Mouse (Mus musculus): ENCODE measurements around the gene Galr3. TPM values are rescaled to one million over a fixed set of nuclear protein-coding genes. Genes with fewer than 3 reads are reported as not detected.

Galr3 gene
- total RNA-seq, 2 experiments from 2014 or later, result 0.56 TPM; not detected in 1

DNA sequence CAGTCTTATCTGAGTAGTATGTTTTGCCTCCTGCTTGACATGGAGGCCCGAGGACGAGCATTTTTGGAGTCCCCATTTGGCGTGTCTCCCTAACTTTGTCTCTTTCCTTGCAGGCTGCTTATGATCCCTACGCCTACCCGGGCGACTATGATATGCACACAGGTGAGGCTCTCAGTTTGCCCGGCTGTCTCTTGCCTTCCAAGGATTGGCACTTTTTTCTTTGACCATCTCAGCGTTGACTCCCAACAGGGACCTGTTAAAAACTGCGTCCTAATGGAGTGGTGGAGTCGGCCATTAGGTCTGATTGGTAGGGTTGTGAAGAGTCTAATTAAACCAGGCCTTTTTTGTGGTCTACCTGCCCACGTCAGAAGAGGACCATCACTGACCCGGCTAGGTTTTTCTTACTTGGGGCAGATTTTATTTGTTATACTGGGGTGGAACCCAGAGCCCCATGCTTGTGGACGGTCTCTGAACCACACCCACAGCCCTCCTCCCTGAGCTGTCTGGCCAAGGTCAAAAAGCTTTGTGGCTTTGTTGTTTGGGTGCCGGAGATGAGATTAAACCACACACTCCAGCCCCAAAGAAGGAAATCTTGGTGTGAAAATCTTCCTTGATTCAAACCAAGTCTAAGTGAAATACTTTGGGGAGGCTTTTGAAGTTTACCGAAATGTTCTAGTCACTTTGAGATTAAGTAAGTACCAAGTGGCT, 34.1 kb downstream of the Galr3 start:
- no peak for ATAC-seq (replicated peaks; ENCODE audit: low FRiP score, low TSS enrichment, poor library complexity, severe bottlenecking)

DNA sequence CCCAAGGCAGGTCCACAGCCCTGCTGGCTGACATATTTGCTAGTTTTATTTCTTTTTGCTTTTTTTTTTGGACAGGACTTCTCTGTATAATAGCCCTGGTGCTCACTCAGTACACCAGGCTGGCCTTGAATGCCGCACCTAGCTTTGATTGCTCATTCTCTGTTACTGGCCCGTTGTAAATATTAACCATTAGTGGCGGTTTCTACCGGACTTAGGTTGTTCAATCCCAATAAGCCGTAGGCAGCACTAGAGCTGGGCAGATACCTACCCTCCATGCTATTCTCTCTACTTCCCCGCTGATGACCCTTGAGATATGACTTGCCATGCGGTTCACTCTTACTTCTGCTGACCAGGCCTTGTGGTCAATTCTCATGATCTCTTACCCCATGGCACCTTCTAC, 37.9 kb downstream of the Galr3 start:
- ATAC-seq (replicated peaks; ENCODE audit: low FRiP score, low TSS enrichment, poor library complexity, severe bottlenecking), result no peak

DNA sequence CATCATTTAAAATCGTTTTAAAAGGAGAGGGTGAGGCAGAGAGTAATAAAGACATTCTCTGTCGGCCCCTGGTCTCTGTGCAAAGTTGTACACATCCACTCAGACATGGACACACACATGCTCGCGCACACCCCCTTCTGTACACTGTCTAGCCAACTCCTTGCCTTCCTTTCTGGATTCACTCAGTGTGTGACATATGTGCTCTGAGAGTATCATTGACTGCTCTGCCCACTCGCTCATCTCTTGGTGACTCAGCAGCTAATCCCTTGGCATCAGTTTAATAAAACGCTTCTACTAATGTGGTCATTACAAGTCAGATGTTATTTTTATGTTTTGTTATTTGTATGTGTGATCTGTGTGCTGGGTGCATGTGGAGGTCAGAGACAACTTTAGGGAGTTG, 50.6 kb downstream of the Galr3 start:
- ATAC-seq (replicated peaks; ENCODE audit: low FRiP score, low TSS enrichment, poor library complexity, severe bottlenecking), result no peak

Other genes starting within 250 kb of the Galr3 start
- 0.42 TPM in 1 of 2 replicates, not detected in the other for gene Card10, start 238.8 kb upstream of the Galr3 start, total RNA-seq (2014; fragmentation: Nextera tagmentation)
- not detected in 2 replicates for gene Card10, start 238.8 kb upstream of the Galr3 start, total RNA-seq (2017)
- gene Cdc42ep1, start 199.3 kb upstream of the Galr3 start, total RNA-seq (2014; fragmentation: Nextera tagmentation), result 0.77 TPM in 1 of 2 replicates, not detected in the other
- not detected in 2 replicates for gene Cdc42ep1, start 199.3 kb upstream of the Galr3 start, total RNA-seq (2017)
- not detected in 2 replicates for gene Lgals2, start 186.4 kb upstream of the Galr3 start, total RNA-seq (2014; fragmentation: Nextera tagmentation)
- gene Lgals2, start 186.4 kb upstream of the Galr3 start, total RNA-seq (2017), result not detected in 2 replicates
- 30.0 and 47.6 TPM in 2 replicates for gene Gga1, start 164.7 kb upstream of the Galr3 start, total RNA-seq (2014; fragmentation: Nextera tagmentation)
- gene Gga1, start 164.7 kb upstream of the Galr3 start, total RNA-seq (2017), result 7.8 and 10.9 TPM in 2 replicates
- gene Gm49510, start 142.2 kb upstream of the Galr3 start, total RNA-seq (2014; fragmentation: Nextera tagmentation), result not detected in 2 replicates
- gene Gm49510, start 142.2 kb upstream of the Galr3 start, total RNA-seq (2017), result 2.6 TPM in 1 of 2 replicates, not detected in the other
- gene Sh3bp1, start 142.1 kb upstream of the Galr3 start, total RNA-seq (2014; fragmentation: Nextera tagmentation), result 31.8 and 53.7 TPM in 2 replicates
- 11.4 and 11.6 TPM in 2 replicates for gene Sh3bp1, start 142.1 kb upstream of the Galr3 start, total RNA-seq (2017)
- gene Pdxp, start 128.0 kb upstream of the Galr3 start, total RNA-seq (2014; fragmentation: Nextera tagmentation), result 12.7 and 22.5 TPM in 2 replicates
- 6.6 and 6.9 TPM in 2 replicates for gene Pdxp, start 128.0 kb upstream of the Galr3 start, total RNA-seq (2017)
- 54.9 and 83.9 TPM in 2 replicates for gene Lgals1, start 115.2 kb upstream of the Galr3 start, total RNA-seq (2014; fragmentation: Nextera tagmentation)
- gene Lgals1, start 115.2 kb upstream of the Galr3 start, total RNA-seq (2017), result 91.1 and 98.2 TPM in 2 replicates
- 52.3 and 56.7 TPM in 2 replicates for gene Nol12, start 107.0 kb upstream of the Galr3 start, total RNA-seq (2014; fragmentation: Nextera tagmentation)
- gene Nol12, start 107.0 kb upstream of the Galr3 start, total RNA-seq (2017), result 15.3 and 31.6 TPM in 2 replicates
- gene Triobp, start 94.2 kb upstream of the Galr3 start, total RNA-seq (2014; fragmentation: Nextera tagmentation), result 29.1 and 33.9 TPM in 2 replicates
- gene Triobp, start 94.2 kb upstream of the Galr3 start, total RNA-seq (2017), result 11.2 and 12.5 TPM in 2 replicates
- 19.0 and 23.7 TPM in 2 replicates for gene H1f0, start 13.4 kb upstream of the Galr3 start, total RNA-seq (2014; fragmentation: Nextera tagmentation)
- gene H1f0, start 13.4 kb upstream of the Galr3 start, total RNA-seq (2017), result 27.0 and 47.0 TPM in 2 replicates
- gene Ankrd54, start 21.0 kb downstream of the Galr3 start, total RNA-seq (2014; fragmentation: Nextera tagmentation), result 24.4 and 44.2 TPM in 2 replicates
- gene Ankrd54, start 21.0 kb downstream of the Galr3 start, total RNA-seq (2017), result 15.0 and 15.2 TPM in 2 replicates
- gene Eif3l, start 33.3 kb downstream of the Galr3 start, total RNA-seq (2014; fragmentation: Nextera tagmentation), result 218 and 242 TPM in 2 replicates
- 216 and 264 TPM in 2 replicates for gene Eif3l, start 33.3 kb downstream of the Galr3 start, total RNA-seq (2017)
- gene Micall1, start 67.0 kb downstream of the Galr3 start, total RNA-seq (2014; fragmentation: Nextera tagmentation), result 1.5 and 6.4 TPM in 2 replicates
- gene Micall1, start 67.0 kb downstream of the Galr3 start, total RNA-seq (2017), result 0.57 and 2.5 TPM in 2 replicates
- 177 and 201 TPM in 2 replicates for gene Polr2f, start 99.1 kb downstream of the Galr3 start, total RNA-seq (2014; fragmentation: Nextera tagmentation)
- gene Polr2f, start 99.1 kb downstream of the Galr3 start, total RNA-seq (2017), result 96.2 and 109 TPM in 2 replicates
- not detected in 2 replicates for gene 1700088E04Rik, start 99.4 kb downstream of the Galr3 start, total RNA-seq (2014; fragmentation: Nextera tagmentation)
- not detected in 2 replicates for gene 1700088E04Rik, start 99.4 kb downstream of the Galr3 start, total RNA-seq (2017)
- gene Sox10, start 123.4 kb downstream of the Galr3 start, total RNA-seq (2014; fragmentation: Nextera tagmentation), result not detected in 2 replicates
- gene Sox10, start 123.4 kb downstream of the Galr3 start, total RNA-seq (2017), result not detected in 2 replicates
- 15.8 and 20.9 TPM in 2 replicates for gene Pick1, start 187.3 kb downstream of the Galr3 start, total RNA-seq (2014; fragmentation: Nextera tagmentation)
- gene Pick1, start 187.3 kb downstream of the Galr3 start, total RNA-seq (2017), result 8.9 and 11.4 TPM in 2 replicates
- not detected in 2 replicates for gene Gm49486, start 187.5 kb downstream of the Galr3 start, total RNA-seq (2014; fragmentation: Nextera tagmentation)
- gene Gm49486, start 187.5 kb downstream of the Galr3 start, total RNA-seq (2017), result 0.08 TPM in 1 of 2 replicates, not detected in the other
- gene Slc16a8, start 212.9 kb downstream of the Galr3 start, total RNA-seq (2014; fragmentation: Nextera tagmentation), result not detected in 2 replicates
- not detected in 2 replicates for gene Slc16a8, start 212.9 kb downstream of the Galr3 start, total RNA-seq (2017)
- gene Baiap2l2, start 243.7 kb downstream of the Galr3 start, total RNA-seq (2014; fragmentation: Nextera tagmentation), result not detected in 2 replicates
- gene Baiap2l2, start 243.7 kb downstream of the Galr3 start, total RNA-seq (2017), result not detected in 2 replicates

All from megakaryocyte-erythroid progenitor cell, adult 5-6 weeks (primary cell).